ENCODE assay signal across 10 mouse cellular contexts in genomic region chr14:37271015-37271933, GRCm38 (mm10).
A peak's percentile ranks its signal among the peaks of the same experiment; 100 is the strongest.
DNase-seq lines count a peak whose midpoint lies in the region; ATAC-seq lines count a peak whose summit lies in the region.
"Had no signal": no experiment of that assay in that cellular context is flagged by ENCODE, and none has a peak within 500 bp of the region (broad histone marks: within the 10 kb centered on the region; RNA-seq: fewer than 3 reads in every experiment).

No protein-coding gene starts in this region.

- DNase-seq in forebrain, embryonic 10.5 days (ENCODE audit: extremely low spot score, low spot score): no peak
- DNase-seq in layer of hippocampus, postnatal 10 days (ENCODE audit: low spot score in 2 of 2): peak; percentile 16 to 30
- DNase-seq in c-Kit-positive CD71-positive TER-119-positive erythroid progenitor cells, embryonic 14.5 days (ENCODE audit: low spot score): no peak
- no peak for DNase-seq in adrenal gland, postnatal 36 days
- DNase-seq: gastrocnemius, adult 2 months; spleen, adult 18-20 months had no signal

- 31% methylated on average over 6 of the region's 6 CpGs for WGBS in intestine, embryonic 15.5 days
- WGBS in intestine, embryonic 16.5 days: 21% methylated on average over 6 of the region's 6 CpGs
- WGBS in forebrain, embryonic 10.5 days: 44% methylated on average over 6 of the region's 6 CpGs
- 13% methylated on average over 6 of the region's 6 CpGs for WGBS in neural tube, embryonic 12.5 days
- 37% methylated on average over 6 of the region's 6 CpGs for WGBS in kidney, embryonic 16.5 days

- peak; percentile 15; the same call in 1 of the 2 replicates for ATAC-seq in intestine, embryonic 15.5 days
- ATAC-seq in intestine, embryonic 16.5 days: no peak
- ATAC-seq in neural tube, embryonic 12.5 days (ENCODE audit: low FRiP score, low read depth): peak; percentile 88
- ATAC-seq in kidney, embryonic 16.5 days (ENCODE audit: low FRiP score, low TSS enrichment): no peak

- H3K9ac ChIP-seq in intestine, embryonic 15.5 days: no peak overlapping the region
- no peak overlapping the region for H3K9ac ChIP-seq in intestine, embryonic 16.5 days (ENCODE audit: low read depth, low read length)
- no peak overlapping the region for H3K9ac ChIP-seq in neural tube, embryonic 12.5 days
- H3K9ac ChIP-seq in kidney, embryonic 16.5 days (replicated peaks; ENCODE audit: low read length): no peak overlapping the region

- H3K36me3 ChIP-seq in intestine, embryonic 15.5 days: no peaks in the 10 kb centered on the region
- H3K36me3 ChIP-seq in intestine, embryonic 16.5 days (ENCODE audit: control insufficient read depth, insufficient read depth, low read length): no peaks in the 10 kb centered on the region
- H3K36me3 ChIP-seq in forebrain, embryonic 10.5 days (replicated peaks): no peaks in the 10 kb centered on the region
- no peaks in the 10 kb centered on the region for H3K36me3 ChIP-seq in neural tube, embryonic 12.5 days
- H3K36me3 ChIP-seq in kidney, embryonic 16.5 days (ENCODE audit: insufficient read depth, low read length): no peaks in the 10 kb centered on the region

- no peak overlapping the region for H3K4me2 ChIP-seq in intestine, embryonic 15.5 days (replicated peaks)
- H3K4me2 ChIP-seq in intestine, embryonic 16.5 days (ENCODE audit: low read depth, low read length): no peak overlapping the region
- H3K4me2 ChIP-seq in neural tube, embryonic 12.5 days (replicated peaks): 0 out of 2 replicates have a peak overlapping the region, but pooled peaks have one; percentile 4
- H3K4me2 ChIP-seq in kidney, embryonic 16.5 days (replicated peaks; ENCODE audit: low read depth, low read length): no peak overlapping the region

- H3K27ac ChIP-seq in intestine, embryonic 15.5 days: no peak overlapping the region
- H3K27ac ChIP-seq in intestine, embryonic 16.5 days (ENCODE audit: low read length): no peak overlapping the region
- peak overlapping the region; percentile 51; the same call in 1 of the 2 replicates for H3K27ac ChIP-seq in forebrain, embryonic 10.5 days
- H3K27ac ChIP-seq in neural tube, embryonic 12.5 days: no peak overlapping the region
- no peak overlapping the region for H3K27ac ChIP-seq in kidney, embryonic 16.5 days (ENCODE audit: low read length)
- H3K27ac ChIP-seq: gastrocnemius, adult 2 months had no signal

- H3K4me1 ChIP-seq in intestine, embryonic 15.5 days (replicated peaks): 0 out of 2 replicates have a peak, but pooled peaks cover 3% of the 10 kb centered on the region
- no peaks in the 10 kb centered on the region for H3K4me1 ChIP-seq in intestine, embryonic 16.5 days (ENCODE audit: control insufficient read depth, insufficient read depth, low read length)
- peaks cover 12% of the 10 kb centered on the region for H3K4me1 ChIP-seq in forebrain, embryonic 10.5 days
- peaks cover 11% of the 10 kb centered on the region for H3K4me1 ChIP-seq in neural tube, embryonic 12.5 days
- no peaks in the 10 kb centered on the region for H3K4me1 ChIP-seq in kidney, embryonic 16.5 days (ENCODE audit: insufficient read depth, low read length)

- H3K9me3 ChIP-seq in intestine, embryonic 15.5 days: no peaks in the 10 kb centered on the region
- no peaks in the 10 kb centered on the region for H3K9me3 ChIP-seq in intestine, embryonic 16.5 days (ENCODE audit: control insufficient read depth, low read length)
- H3K9me3 ChIP-seq in forebrain, embryonic 10.5 days: no peaks in the 10 kb centered on the region
- no peaks in the 10 kb centered on the region for H3K9me3 ChIP-seq in neural tube, embryonic 12.5 days
- H3K9me3 ChIP-seq in kidney, embryonic 16.5 days (ENCODE audit: low read length): no peaks in the 10 kb centered on the region

- no peaks in the 10 kb centered on the region for H3K27me3 ChIP-seq in intestine, embryonic 15.5 days (replicated peaks)
- no peaks in the 10 kb centered on the region for H3K27me3 ChIP-seq in intestine, embryonic 16.5 days (replicated peaks; ENCODE audit: control insufficient read depth, insufficient read depth, low read length)
- H3K27me3 ChIP-seq in forebrain, embryonic 10.5 days (ENCODE audit: poor library complexity, severe bottlenecking): no peaks in the 10 kb centered on the region
- no peaks in the 10 kb centered on the region for H3K27me3 ChIP-seq in neural tube, embryonic 12.5 days (replicated peaks)
- no peaks in the 10 kb centered on the region for H3K27me3 ChIP-seq in kidney, embryonic 16.5 days (ENCODE audit: insufficient read depth, low read length)

- H3K4me3 ChIP-seq in intestine, embryonic 15.5 days (replicated peaks): no peak overlapping the region
- H3K4me3 ChIP-seq in intestine, embryonic 16.5 days (ENCODE audit: low read length): no peak overlapping the region
- no peak overlapping the region for H3K4me3 ChIP-seq in forebrain, embryonic 10.5 days
- H3K4me3 ChIP-seq in neural tube, embryonic 12.5 days: no peak overlapping the region
- H3K4me3 ChIP-seq in kidney, embryonic 16.5 days (ENCODE audit: low read length): no peak overlapping the region
- H3K4me3 ChIP-seq: gastrocnemius, adult 2 months had no signal

Comparison
In these comparisons a context has a peak if more than half of its experiments do, and no peak if none do; other contexts are left out.
1. ATAC-seq: peak in intestine, embryonic 15.5 days (single experiment) and neural tube, embryonic 12.5 days (single experiment); none in intestine, embryonic 16.5 days (single experiment) and kidney, embryonic 16.5 days (single experiment).
2. DNase-seq: peak in layer of hippocampus, postnatal 10 days (2 of 2); none in forebrain, embryonic 10.5 days (single experiment), c-Kit-positive CD71-positive TER-119-positive erythroid progenitor cells, embryonic 14.5 days (single experiment) and adrenal gland, postnatal 36 days (0 of 2).